Mouse (Mus musculus): Measurements from ENCODE around the gene Ank2. TPM values are rescaled to one million over a fixed set of nuclear protein-coding genes. Genes with fewer than 3 reads are reported as not detected.

Ank2 gene
- polyA plus RNA-seq, 1 experiment from 2014 or later = 19.6 TPM

- 42% methylated on average over 11 of the region's 11 CpGs for WGBS
- Histone ChIP-seq H3K27ac (ENCODE audit: low read depth) (peak overlapping the region; percentile 51; the same call in 1 of the 2 replicates), H3K27me3 (ENCODE audit: insufficient read depth, low read length) (no peaks in the 10 kb centered on the region), H3K36me3 (ENCODE audit: insufficient read depth) (no peaks in the 10 kb centered on the region), H3K4me2 (no peak overlapping the region), H3K4me1 (ENCODE audit: insufficient read depth) (no peaks in the 10 kb centered on the region), H3K4me3 (ENCODE audit: low read depth, low read length) (no peak overlapping the region), H3K9ac (no peak overlapping the region), H3K9me3 (ENCODE audit: low read depth, low read length) (no peaks in the 10 kb centered on the region)
- ATAC-seq (ENCODE audit: insufficient read depth) = peak; percentile 94
- no peak for TF ChIP-seq CTCF (IDR thresholded peaks at IDR 0.05; ENCODE audit: low read depth)
- peak; percentile 81 for DNase-seq
These were observed 252.0 kb downstream of the Ank2 start for GRCm38 (mm10) chr3:127246989-127247708.

- no peak for TF ChIP-seq CTCF (IDR thresholded peaks at IDR 0.05; ENCODE audit: low read depth)
- DNase-seq (no peak), ATAC-seq (ENCODE audit: insufficient read depth) (no peak)
- WGBS = 44% methylated on average over 10 of the region's 10 CpGs
- Histone ChIP-seq H3K9ac (no peak overlapping the region), H3K36me3 (ENCODE audit: insufficient read depth) (no peaks in the 10 kb centered on the region), H3K27ac (ENCODE audit: low read depth) (no peak overlapping the region), H3K4me1 (ENCODE audit: insufficient read depth) (no peaks in the 10 kb centered on the region), H3K27me3 (ENCODE audit: insufficient read depth, low read length) (no peaks in the 10 kb centered on the region), H3K4me2 (no peak overlapping the region), H3K9me3 (ENCODE audit: low read depth, low read length) (no peaks in the 10 kb centered on the region), H3K4me3 (ENCODE audit: low read depth, low read length) (no peak overlapping the region)
These were observed 255.1 kb downstream of the Ank2 start for GRCm38 (mm10) chr3:127243928-127244642.

- no peak for TF ChIP-seq CTCF (IDR thresholded peaks at IDR 0.05; ENCODE audit: low read depth)
- 88% methylated on average over 11 of the region's 11 CpGs for WGBS
- ATAC-seq (ENCODE audit: insufficient read depth) (no peak), DNase-seq (no peak)
- no peaks in the 10 kb centered on the region for H3K27me3 ChIP-seq (ENCODE audit: insufficient read depth, low read length)
- no peak overlapping the region for H3K4me2 ChIP-seq
- H3K4me1 ChIP-seq (ENCODE audit: insufficient read depth) = no peaks in the 10 kb centered on the region
- no peaks in the 10 kb centered on the region for H3K36me3 ChIP-seq (ENCODE audit: insufficient read depth)
- no peak overlapping the region for H3K9ac ChIP-seq
- H3K9me3 ChIP-seq (ENCODE audit: low read depth, low read length) = no peaks in the 10 kb centered on the region
- no peak overlapping the region for H3K4me3 ChIP-seq (ENCODE audit: low read depth, low read length)
- H3K27ac ChIP-seq (ENCODE audit: low read depth) = no peak overlapping the region
These were observed 256.8 kb downstream of the Ank2 start for GRCm38 (mm10) chr3:127242234-127242810.

- H3K9me3 ChIP-seq (ENCODE audit: low read depth, low read length) = no peaks in the 10 kb centered on the region
- H3K27me3 ChIP-seq (ENCODE audit: insufficient read depth, low read length) = no peaks in the 10 kb centered on the region
- no peak for DNase-seq
- no peak for ATAC-seq (ENCODE audit: insufficient read depth)
- no peak overlapping the region for H3K27ac ChIP-seq (ENCODE audit: low read depth)
- no peaks in the 10 kb centered on the region for H3K36me3 ChIP-seq (ENCODE audit: insufficient read depth)
- H3K9ac ChIP-seq = no peak overlapping the region
- no peak overlapping the region for H3K4me3 ChIP-seq (ENCODE audit: low read depth, low read length)
- WGBS = 84% methylated on average over 5 of the region's 5 CpGs
- no peak for TF ChIP-seq CTCF (IDR thresholded peaks at IDR 0.05; ENCODE audit: low read depth)
- no peak overlapping the region for H3K4me2 ChIP-seq
- no peaks in the 10 kb centered on the region for H3K4me1 ChIP-seq (ENCODE audit: insufficient read depth)
These were observed 263.9 kb downstream of the Ank2 start for GRCm38 (mm10) chr3:127235271-127235670.

GRCm38 (mm10) chr3:127225799-127226730, 273.1 kb downstream of the Ank2 start:
- Histone ChIP-seq H3K4me1 (ENCODE audit: insufficient read depth) (peaks cover 5% of the 10 kb centered on the region; the same call in 1 of the 2 replicates), H3K9ac (peak overlapping the region; percentile 17; the same call in 1 of the 2 replicates), H3K27ac (ENCODE audit: low read depth) (no peak overlapping the region), H3K36me3 (ENCODE audit: insufficient read depth) (no peaks in the 10 kb centered on the region), H3K4me2 (peak overlapping the region; percentile 67), H3K27me3 (ENCODE audit: insufficient read depth, low read length) (no peaks in the 10 kb centered on the region), H3K9me3 (ENCODE audit: low read depth, low read length) (no peaks in the 10 kb centered on the region), H3K4me3 (ENCODE audit: low read depth, low read length) (peak overlapping the region; percentile 28)
- ATAC-seq (ENCODE audit: insufficient read depth) (peak; percentile 77), DNase-seq (peak; percentile 53)
- 4% methylated on average over 26 of the region's 26 CpGs for WGBS
- TF ChIP-seq CTCF (IDR thresholded peaks at IDR 0.05; ENCODE audit: low read depth) = no peak

GRCm38 (mm10) chr3:127225167-127225798, 273.9 kb downstream of the Ank2 start:
- no peak for TF ChIP-seq CTCF (IDR thresholded peaks at IDR 0.05; ENCODE audit: low read depth)
- Histone ChIP-seq H3K4me1 (ENCODE audit: insufficient read depth) (peaks cover 5% of the 10 kb centered on the region; the same call in 1 of the 2 replicates), H3K4me2 (peak overlapping the region; percentile 67), H3K36me3 (ENCODE audit: insufficient read depth) (no peaks in the 10 kb centered on the region), H3K27ac (ENCODE audit: low read depth) (no peak overlapping the region), H3K4me3 (ENCODE audit: low read depth, low read length) (peak overlapping the region; percentile 28), H3K27me3 (ENCODE audit: insufficient read depth, low read length) (no peaks in the 10 kb centered on the region), H3K9me3 (ENCODE audit: low read depth, low read length) (no peaks in the 10 kb centered on the region), H3K9ac (peak overlapping the region; percentile 17; the same call in 1 of the 2 replicates)
- ATAC-seq (ENCODE audit: insufficient read depth) = peak; percentile 40; the same call in 1 of the 2 replicates
- no peak for DNase-seq
- WGBS = 14% methylated on average over 16 of the region's 16 CpGs
